Mouse (Mus musculus): Measurements from ENCODE around the gene Numbl.

DNA sequence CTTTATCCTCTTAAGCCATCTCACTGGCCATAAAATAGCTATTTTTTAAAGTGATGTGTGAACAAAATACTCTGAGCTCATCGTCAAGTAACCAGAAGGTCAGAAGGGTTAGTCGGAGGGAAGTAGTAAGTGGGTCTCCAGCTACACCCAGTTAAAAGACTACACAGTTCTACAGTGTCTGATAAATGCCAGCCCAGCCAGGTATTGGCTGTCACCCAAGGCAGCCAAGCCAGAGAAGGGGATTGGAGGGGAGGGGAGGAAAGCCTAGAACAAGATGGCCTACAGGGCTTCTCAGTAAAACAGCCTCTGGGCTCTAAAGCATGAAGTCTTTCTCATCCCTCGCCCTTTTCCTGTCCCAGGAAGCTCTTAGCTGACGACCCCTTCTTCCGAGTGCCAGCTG lies 8.3 kb upstream of the Numbl start:
- TF ChIP-seq CTCF (conservative IDR thresholded peaks at IDR 0.05; ENCODE audit: low read length) (no peak), NANOG (IDR thresholded peaks at IDR 0.05; ENCODE audit: borderline replicate concordance, low read length) (no peak)

Measured in E14TG2a.4 (cell line).